In the genomic region with DNA sequence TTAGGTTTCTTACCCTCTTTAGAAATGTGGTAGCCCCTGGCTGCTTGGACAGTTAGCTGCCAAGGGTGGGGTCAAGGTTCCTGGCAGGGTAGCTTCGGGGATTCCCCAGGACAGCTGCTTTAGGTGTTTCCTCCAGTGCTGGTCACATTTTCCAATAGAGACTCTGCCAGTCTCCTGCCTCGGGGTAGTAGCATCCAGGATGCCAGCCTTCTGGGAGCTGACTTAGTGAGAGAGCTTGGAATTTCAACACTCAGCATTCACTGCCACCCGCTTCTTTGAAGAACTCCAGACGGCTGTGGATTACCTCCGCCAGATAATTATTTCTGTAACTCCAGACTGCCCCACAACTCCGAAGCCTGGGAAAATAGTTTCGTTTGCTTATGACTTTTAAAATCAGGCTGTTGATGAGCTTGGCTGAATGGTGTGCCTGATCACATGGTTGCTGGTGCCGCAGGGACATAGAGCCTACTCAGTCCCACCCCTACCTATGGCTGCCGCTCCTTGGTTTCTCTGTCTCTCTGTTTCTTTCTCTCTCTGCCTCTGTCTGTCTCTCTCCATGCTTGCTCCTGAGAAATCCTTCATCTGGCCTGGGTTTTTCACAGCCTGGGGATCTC, we compare ENCODE assay signal across 21 mouse cellular contexts.
DNase-seq lines count a peak whose midpoint lies in the region; ATAC-seq and TF ChIP-seq lines count a peak whose summit lies in the region.
"Had no signal": no experiment of that assay in that cellular context is flagged by ENCODE, and none has a peak within 500 bp of the region (broad histone marks: within the 10 kb centered on the region; RNA-seq: fewer than 3 reads in every experiment).

No protein-coding gene starts in this region.

- H3K4me2 ChIP-seq in forebrain, embryonic 15.5 days (replicated peaks) = no peak overlapping the region
- peak overlapping the region; percentile 54 for H3K4me2 ChIP-seq in heart, embryonic 11.5 days
- H3K4me2 ChIP-seq in myocyte (ENCODE audit: low read depth) = peak overlapping the region; percentile 4
- H3K4me2 ChIP-seq: limb, embryonic 15.5 days; neural tube, embryonic 12.5 days; stomach, embryonic 15.5 days had no signal

- no peak for TF ChIP-seq POLR2A in myocyte (IDR thresholded peaks at IDR 0.05; ENCODE audit: insufficient read length, low read depth)

- no peaks in the 10 kb centered on the region for H3K27me3 ChIP-seq in forebrain, embryonic 15.5 days
- no peaks in the 10 kb centered on the region for H3K27me3 ChIP-seq in forebrain, embryonic 10.5 days (ENCODE audit: poor library complexity, severe bottlenecking)
- no peaks in the 10 kb centered on the region for H3K27me3 ChIP-seq in heart, embryonic 10.5 days (ENCODE audit: insufficient read depth, poor library complexity, severe bottlenecking)
- no peaks in the 10 kb centered on the region for H3K27me3 ChIP-seq in heart, embryonic 11.5 days (ENCODE audit: control insufficient read depth, insufficient read depth, low read length)
- no peaks in the 10 kb centered on the region for H3K27me3 ChIP-seq in myocyte (ENCODE audit: control insufficient read depth, insufficient read depth, insufficient read length)
- H3K27me3 ChIP-seq: neural tube, embryonic 12.5 days; Patski; stomach, embryonic 15.5 days had no signal

- no peak overlapping the region for H3K9ac ChIP-seq in forebrain, embryonic 15.5 days (replicated peaks)
- 0 out of 2 replicates have a peak overlapping the region, but pooled peaks have one; percentile 2 for H3K9ac ChIP-seq in heart, embryonic 11.5 days (ENCODE audit: low read depth, low read length)
- H3K9ac ChIP-seq: limb, embryonic 15.5 days; neural tube, embryonic 12.5 days; stomach, embryonic 15.5 days had no signal

- no peak overlapping the region for H3K27ac ChIP-seq in forebrain, embryonic 15.5 days (replicated peaks)
- no peak overlapping the region for H3K27ac ChIP-seq in forebrain, embryonic 10.5 days
- peak overlapping the region; percentile 78 for H3K27ac ChIP-seq in heart, embryonic 10.5 days
- peak overlapping the region; percentile 65; the same call in 1 of the 2 replicates for H3K27ac ChIP-seq in heart, embryonic 11.5 days (ENCODE audit: low read depth, low read length)
- H3K27ac ChIP-seq: hindbrain, postnatal 0 days; limb, embryonic 15.5 days; neural tube, embryonic 12.5 days; stomach, embryonic 15.5 days had no signal

- H3K4me1 ChIP-seq in forebrain, embryonic 15.5 days = peaks cover 6% of the 10 kb centered on the region
- peaks cover 12% of the 10 kb centered on the region for H3K4me1 ChIP-seq in forebrain, embryonic 10.5 days
- H3K4me1 ChIP-seq in heart, embryonic 10.5 days = peaks cover 16% of the 10 kb centered on the region
- H3K4me1 ChIP-seq in heart, embryonic 11.5 days (ENCODE audit: control insufficient read depth, insufficient read depth, low read length) = peaks cover 9% of the 10 kb centered on the region; the same call in 1 of the 2 replicates

- no peak overlapping the region for H3ac ChIP-seq in myocyte (ENCODE audit: control insufficient read depth, insufficient read length)

- peak; percentile 41; the same call in 1 of the 2 replicates for ATAC-seq in forebrain, embryonic 15.5 days (replicated peaks)
- ATAC-seq in heart, embryonic 11.5 days (replicated peaks; ENCODE audit: insufficient number of reproducible peaks, low FRiP score, low TSS enrichment) = no peak
- ATAC-seq: activated CD4-positive, CD25-positive, alpha-beta regulatory T cell, adult 4 months; hindbrain, postnatal 0 days; Patski had no signal

- DNase-seq in forebrain, embryonic 10.5 days (ENCODE audit: extremely low spot score, low spot score) = no peak
- DNase-seq in heart, embryonic 10.5 days (ENCODE audit: low spot score) = no peak
- DNase-seq in heart, postnatal 25 days (ENCODE audit: low spot score) = no peak
- DNase-seq in urinary bladder, adult 2 months (ENCODE audit: low spot score) = no peak
- DNase-seq in B cell, adult 2 months = no peak
- DNase-seq: adrenal gland, postnatal 36 days; cerebellum, adult 9-10 months; kidney, adult 2 months; kidney, postnatal 25 days; layer of hippocampus, adult 9-11 months; lung, adult 18-20 months; spleen, adult 18-20 months had no signal

- H3K36me3 ChIP-seq in forebrain, embryonic 15.5 days = no peaks in the 10 kb centered on the region
- H3K36me3 ChIP-seq in forebrain, embryonic 10.5 days (replicated peaks) = no peaks in the 10 kb centered on the region
- H3K36me3 ChIP-seq in heart, embryonic 10.5 days = no peaks in the 10 kb centered on the region
- H3K36me3 ChIP-seq in heart, embryonic 11.5 days (ENCODE audit: control insufficient read depth, insufficient read depth, low read length) = no peaks in the 10 kb centered on the region
- no peaks in the 10 kb centered on the region for H3K36me3 ChIP-seq in myocyte (ENCODE audit: control insufficient read depth, insufficient read depth)
- H3K36me3 ChIP-seq: limb, embryonic 15.5 days; neural tube, embryonic 12.5 days; stomach, embryonic 15.5 days had no signal

- H3K79me2 ChIP-seq in myocyte (ENCODE audit: control insufficient read depth, insufficient read depth) = no peaks in the 10 kb centered on the region

- H3K4me3 ChIP-seq in forebrain, embryonic 15.5 days = no peak overlapping the region
- no peak overlapping the region for H3K4me3 ChIP-seq in forebrain, embryonic 10.5 days
- peak overlapping the region; percentile 36 for H3K4me3 ChIP-seq in heart, embryonic 10.5 days
- H3K4me3 ChIP-seq in heart, embryonic 11.5 days (ENCODE audit: low read depth, low read length) = peak overlapping the region; percentile 8; the same call in 1 of the 2 replicates
- H3K4me3 ChIP-seq in myocyte = no peak overlapping the region
- H3K4me3 ChIP-seq: limb, embryonic 15.5 days; neural tube, embryonic 12.5 days; stomach, embryonic 15.5 days had no signal

- intact Hi-C loops in heart, postnatal 25 days (cut with DNase I) = no loop called here

- whole genome bisulfite sequencing in forebrain, embryonic 15.5 days = 64% methylated on average over 9 of the region's 9 CpGs
- WGBS in forebrain, embryonic 10.5 days = 82% methylated on average over 9 of the region's 9 CpGs
- WGBS in heart, embryonic 10.5 days = 28% methylated on average over 9 of the region's 9 CpGs
- 33% methylated on average over 9 of the region's 9 CpGs for WGBS in heart, embryonic 11.5 days (ENCODE audit: insufficient replicate concordance)

- no peaks in the 10 kb centered on the region for H3K9me3 ChIP-seq in forebrain, embryonic 15.5 days
- no peaks in the 10 kb centered on the region for H3K9me3 ChIP-seq in forebrain, embryonic 10.5 days
- no peaks in the 10 kb centered on the region for H3K9me3 ChIP-seq in heart, embryonic 10.5 days
- H3K9me3 ChIP-seq in heart, embryonic 11.5 days (replicated peaks; ENCODE audit: control insufficient read depth, low read length) = no peaks in the 10 kb centered on the region
- H3K9me3 ChIP-seq: limb, embryonic 15.5 days; neural tube, embryonic 12.5 days; stomach, embryonic 15.5 days had no signal

TF ChIP-seq in myocyte, 11 proteins besides CTCF, POLR2A, EP300 and RAD21:
- TF ChIP-seq E2F4 (IDR thresholded peaks at IDR 0.05; ENCODE audit: insufficient read depth) (no peak), SRF (IDR thresholded peaks at IDR 0.05; ENCODE audit: control insufficient read depth, insufficient read length, low read depth) (no peak), MYOD1 (IDR thresholded peaks at IDR 0.05; ENCODE audit: control insufficient read depth in 1 of 3, insufficient read length in 2 of 3, low read depth in 2 of 3) (peak in 2 of 3 experiments; percentile 14 to 26), USF1 (IDR thresholded peaks at IDR 0.05; ENCODE audit: low read depth) (no peak), MYOG (IDR thresholded peaks at IDR 0.05; ENCODE audit: control insufficient read depth in 1 of 3, insufficient read depth in 1 of 3, insufficient read length in 2 of 3, low read depth in 2 of 3) (peak in 1 of 3 experiments; percentile 58), REST (IDR thresholded peaks at IDR 0.05; ENCODE audit: insufficient read depth, insufficient read length) (no peak), TCF12 (IDR thresholded peaks at IDR 0.05; ENCODE audit: insufficient read depth, poor library complexity, severe bottlenecking) (no peak), MAX (IDR thresholded peaks at IDR 0.05; ENCODE audit: low read depth) (no peak), TCF3 (IDR thresholded peaks at IDR 0.05; ENCODE audit: insufficient read length, low read depth) (no peak), CEBPB (IDR thresholded peaks at IDR 0.05; ENCODE audit: insufficient read depth, poor library complexity, severe bottlenecking) (no peak), POLR2AphosphoS2 (IDR thresholded peaks at IDR 0.05; ENCODE audit: insufficient read length, low read depth) (no peak)

Comparison
In these comparisons a context has a peak if more than half of its experiments do, and no peak if none do; other contexts are left out.
1. H3K27ac ChIP-seq: peak in heart, embryonic 10.5 days (single experiment) and heart, embryonic 11.5 days (single experiment); none in forebrain, embryonic 15.5 days (single experiment) and forebrain, embryonic 10.5 days (single experiment).
2. H3K4me3 ChIP-seq: peak in heart, embryonic 10.5 days (single experiment) and heart, embryonic 11.5 days (single experiment); none in forebrain, embryonic 15.5 days (single experiment), forebrain, embryonic 10.5 days (single experiment) and myocyte (single experiment).